Mouse (Mus musculus) lung, adult 2 months (tissue): Measurements from ENCODE around the gene Alk.

Experiments
- CTCF ChIP-seq: fragments of 200-500 bp; IDR thresholded peaks from 2 replicates; pipeline ENCODE4 v1.5.1; 2011; ENCODE audit warnings: mild to moderate bottlenecking, low read length, control low read depth; ENCODE audit not compliant: insufficient read depth
- POLR2A ChIP-seq: fragments of 200-500 bp; IDR thresholded peaks from 2 replicates; pipeline ENCODE4 v1.6.1; 2011; ENCODE audit warnings: low read depth, mild to moderate bottlenecking, control low read depth, low read length, borderline replicate concordance; ENCODE audit errors: extremely low read depth

GRCm38 (mm10) chr17:71976661-71977060, 627.8 kb downstream of the Alk start:
- TF ChIP-seq CTCF, result no peak
- no peak for TF ChIP-seq POLR2A
